Mouse (Mus musculus): ENCODE results near the gene 1700013G24Rik. TPM values are rescaled to one million over a fixed set of nuclear protein-coding genes. Genes with fewer than 3 reads are reported as not detected.

The 1700013G24Rik gene
- polyA plus RNA-seq, 1 experiment from 2014 or later = not detected

DNA sequence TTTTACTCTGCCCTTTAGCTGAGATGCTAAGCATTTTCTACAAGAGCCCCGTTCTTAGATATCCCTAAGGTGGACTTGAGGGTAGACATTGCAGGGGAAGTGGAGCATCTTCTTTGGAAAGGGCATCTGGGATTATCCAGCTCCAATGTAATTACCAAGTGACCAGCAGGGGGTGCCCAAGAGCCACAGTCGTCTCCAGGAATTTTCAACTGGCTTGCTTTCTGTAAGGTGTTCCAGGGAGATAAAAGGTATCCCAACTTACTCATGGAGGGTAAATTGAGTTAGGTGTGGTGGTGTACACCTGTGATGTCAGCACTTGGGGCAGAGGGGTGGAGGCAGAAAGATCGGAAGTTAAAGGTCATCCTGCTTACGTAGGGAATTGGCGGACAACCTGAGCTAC is 9.5 kb upstream of the 1700013G24Rik start:
- WGBS = 10% methylated on average over 5 of the region's 5 CpGs
- H3K36me3 ChIP-seq = no peaks in the 10 kb centered on the region
- no peaks in the 10 kb centered on the region for H3K9me3 ChIP-seq
- H3K27me3 ChIP-seq (replicated peaks) = no peaks in the 10 kb centered on the region
- H3K4me1 ChIP-seq = peaks cover 7% of the 10 kb centered on the region
- ATAC-seq (ENCODE audit: insufficient read depth, low FRiP score, low read depth) = no peak
- H3K9ac ChIP-seq = no peak overlapping the region
- no peak overlapping the region for H3K4me2 ChIP-seq
- no peak overlapping the region for H3K27ac ChIP-seq
- H3K4me3 ChIP-seq (replicated peaks) = no peak overlapping the region

DNA sequence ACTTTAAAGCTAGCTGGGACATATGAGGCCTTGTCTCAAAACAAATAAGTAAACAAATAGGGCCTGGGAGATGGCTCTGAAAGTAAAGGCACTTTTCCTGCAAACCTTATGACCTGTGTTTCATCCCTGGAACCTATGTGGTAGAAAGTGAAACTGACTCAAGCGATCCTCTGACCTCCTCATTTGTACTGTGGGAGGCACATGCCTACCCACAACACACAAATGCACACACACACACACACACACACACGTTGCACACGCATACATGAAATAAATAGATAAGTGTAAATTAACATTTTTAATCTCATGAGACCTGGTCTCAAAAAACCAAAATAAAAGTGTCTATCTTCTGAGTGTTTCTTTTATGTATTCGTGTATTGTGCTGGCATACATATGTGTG is 7.2 kb upstream of the 1700013G24Rik start:
- Histone ChIP-seq H3K4me3 (replicated peaks) (no peak overlapping the region), H3K4me1 (peaks cover 17% of the 10 kb centered on the region), H3K4me2 (no peak overlapping the region), H3K27ac (no peak overlapping the region), H3K36me3 (no peaks in the 10 kb centered on the region), H3K9me3 (no peaks in the 10 kb centered on the region), H3K9ac (no peak overlapping the region), H3K27me3 (replicated peaks) (no peaks in the 10 kb centered on the region)
- ATAC-seq (ENCODE audit: insufficient read depth, low FRiP score, low read depth) = no peak
- WGBS = 85% methylated on average over 4 of the region's 4 CpGs

DNA sequence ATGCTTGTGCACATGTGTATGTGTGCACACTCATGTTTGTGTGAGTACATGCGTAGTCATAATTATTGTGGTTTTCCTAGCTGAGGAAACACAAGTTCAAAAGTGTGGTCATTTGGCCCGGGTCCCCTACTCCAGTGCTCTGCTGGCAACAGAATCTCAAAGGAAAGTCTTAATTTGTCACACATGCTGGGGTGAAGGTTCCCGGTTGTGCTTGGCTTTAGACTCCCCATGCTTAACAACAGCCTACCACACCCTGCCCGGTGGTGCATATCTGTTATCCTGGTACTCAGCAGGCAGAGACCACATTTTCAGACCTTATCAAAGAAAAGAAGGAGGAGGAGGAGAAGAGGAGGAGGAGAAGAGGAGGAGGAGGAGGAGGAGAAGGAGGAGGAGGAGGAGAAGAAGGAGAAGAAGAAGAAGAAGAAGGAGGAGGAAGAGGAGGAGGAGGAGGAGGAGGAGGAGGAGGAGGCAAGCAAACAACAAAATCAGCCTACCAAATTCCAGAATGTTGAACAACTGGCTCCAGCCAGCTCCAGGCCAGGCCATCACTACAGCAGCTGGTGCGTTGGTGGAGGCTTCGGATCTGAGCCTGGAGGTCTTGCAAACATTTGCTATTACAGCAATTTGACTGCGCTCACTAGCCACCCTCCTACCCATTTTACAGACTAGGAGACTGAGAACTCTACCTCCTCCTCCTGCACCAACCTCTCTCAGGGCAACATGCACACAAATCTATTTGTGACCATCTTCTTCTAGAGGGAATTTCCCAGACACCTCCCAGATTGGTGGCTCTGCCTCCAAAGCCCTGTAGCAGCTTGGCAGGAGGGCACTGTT is 5.5 kb upstream of the 1700013G24Rik start:
- 49% methylated on average over 7 of the region's 7 CpGs for WGBS
- peak overlapping the region; percentile 27; the same call in 1 of the 2 replicates for H3K27ac ChIP-seq
- no peak overlapping the region for H3K4me3 ChIP-seq (replicated peaks)
- no peak overlapping the region for H3K9ac ChIP-seq
- H3K36me3 ChIP-seq = no peaks in the 10 kb centered on the region
- ATAC-seq (ENCODE audit: insufficient read depth, low FRiP score, low read depth) = no peak
- H3K27me3 ChIP-seq (replicated peaks) = no peaks in the 10 kb centered on the region
- no peak overlapping the region for H3K4me2 ChIP-seq
- H3K4me1 ChIP-seq = peaks cover 17% of the 10 kb centered on the region
- H3K9me3 ChIP-seq = no peaks in the 10 kb centered on the region

DNA sequence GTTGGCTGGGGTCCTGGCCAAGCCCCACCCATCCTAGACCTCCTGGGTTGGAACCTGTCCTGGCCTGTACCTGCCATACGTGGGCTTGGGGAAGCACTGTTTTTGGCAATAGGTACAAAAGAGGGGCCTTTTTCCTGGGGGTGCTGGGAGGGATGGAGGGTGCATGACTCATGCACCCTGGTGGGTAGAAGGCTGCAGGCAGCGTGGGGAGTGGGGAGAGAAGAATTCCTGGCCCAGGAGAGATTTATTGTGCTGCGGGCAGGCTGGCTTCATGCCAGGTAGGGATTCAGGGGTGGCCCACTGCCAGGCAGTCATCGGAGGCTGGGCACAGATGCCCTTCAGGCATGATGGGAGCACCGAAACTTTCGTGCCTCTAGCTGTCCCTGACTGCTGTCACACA is 4.9 kb upstream of the 1700013G24Rik start:
- H3K4me1 ChIP-seq = peaks cover 17% of the 10 kb centered on the region
- no peak overlapping the region for H3K9ac ChIP-seq
- no peaks in the 10 kb centered on the region for H3K27me3 ChIP-seq (replicated peaks)
- no peak; the same call in 1 of the 2 replicates for ATAC-seq (ENCODE audit: insufficient read depth, low FRiP score, low read depth)
- WGBS = 37% methylated on average over 6 of the region's 6 CpGs
- peak overlapping the region; percentile 55 for H3K27ac ChIP-seq
- H3K4me2 ChIP-seq = no peak overlapping the region
- no peak overlapping the region for H3K4me3 ChIP-seq (replicated peaks)
- no peaks in the 10 kb centered on the region for H3K36me3 ChIP-seq
- H3K9me3 ChIP-seq = no peaks in the 10 kb centered on the region

DNA sequence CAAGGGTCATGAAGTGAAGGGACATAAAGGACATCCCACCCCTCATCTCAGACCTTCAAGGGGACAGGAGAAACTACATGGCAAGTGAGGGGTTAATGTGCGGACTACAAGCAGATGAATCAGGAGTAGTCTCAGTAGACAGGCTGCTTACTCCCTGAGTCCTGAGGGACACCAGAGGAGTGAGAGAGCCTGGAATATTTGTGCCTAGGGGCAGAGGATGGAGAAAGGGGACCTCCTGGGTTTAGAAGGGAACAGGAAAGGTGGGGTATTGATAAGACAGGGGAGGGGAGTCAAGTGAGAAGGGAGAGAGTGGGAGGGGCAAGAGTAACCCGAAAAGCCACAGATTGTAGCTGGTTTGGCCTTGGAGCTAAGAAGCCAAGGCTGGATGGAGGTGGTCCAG is 4.4 kb upstream of the 1700013G24Rik start:
- Histone ChIP-seq H3K4me1 (peaks cover 17% of the 10 kb centered on the region), H3K4me2 (no peak overlapping the region), H3K27me3 (replicated peaks) (no peaks in the 10 kb centered on the region), H3K27ac (peak overlapping the region; percentile 55), H3K36me3 (no peaks in the 10 kb centered on the region), H3K4me3 (replicated peaks) (no peak overlapping the region), H3K9me3 (no peaks in the 10 kb centered on the region), H3K9ac (no peak overlapping the region)
- 20% methylated on average over 2 of the region's 2 CpGs for WGBS
- 0 out of 2 replicates have a peak, but pooled peaks have one; percentile 13 for ATAC-seq (ENCODE audit: insufficient read depth, low FRiP score, low read depth)

DNA sequence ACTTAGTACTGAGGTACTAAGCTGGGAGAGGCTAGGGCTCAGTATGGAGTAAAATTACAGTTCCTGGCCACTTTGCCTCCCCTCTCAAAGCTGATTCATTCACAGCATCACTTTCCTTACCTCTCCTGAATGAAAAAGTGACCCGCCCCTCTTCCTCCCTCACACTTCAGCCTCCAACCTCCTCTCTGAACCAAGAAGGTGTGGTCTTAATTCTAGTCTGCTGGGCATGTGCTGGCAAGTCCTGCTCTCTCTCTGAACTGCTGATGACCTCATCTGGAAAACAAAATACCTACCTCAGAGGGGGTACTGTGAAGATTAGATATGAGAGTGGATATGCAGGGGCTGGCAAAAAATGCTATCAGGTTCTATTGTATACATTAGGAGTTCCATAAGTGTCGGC is 4.0 kb upstream of the 1700013G24Rik start:
- no peak overlapping the region for H3K9ac ChIP-seq
- 42% methylated on average over 2 of the region's 2 CpGs for WGBS
- H3K36me3 ChIP-seq = no peaks in the 10 kb centered on the region
- no peak overlapping the region for H3K4me3 ChIP-seq (replicated peaks)
- H3K4me2 ChIP-seq = no peak overlapping the region
- H3K4me1 ChIP-seq = peaks cover 17% of the 10 kb centered on the region
- H3K9me3 ChIP-seq = no peaks in the 10 kb centered on the region
- no peaks in the 10 kb centered on the region for H3K27me3 ChIP-seq (replicated peaks)
- peak; percentile 67 for ATAC-seq (ENCODE audit: insufficient read depth, low FRiP score, low read depth)
- peak overlapping the region; percentile 55 for H3K27ac ChIP-seq

DNA sequence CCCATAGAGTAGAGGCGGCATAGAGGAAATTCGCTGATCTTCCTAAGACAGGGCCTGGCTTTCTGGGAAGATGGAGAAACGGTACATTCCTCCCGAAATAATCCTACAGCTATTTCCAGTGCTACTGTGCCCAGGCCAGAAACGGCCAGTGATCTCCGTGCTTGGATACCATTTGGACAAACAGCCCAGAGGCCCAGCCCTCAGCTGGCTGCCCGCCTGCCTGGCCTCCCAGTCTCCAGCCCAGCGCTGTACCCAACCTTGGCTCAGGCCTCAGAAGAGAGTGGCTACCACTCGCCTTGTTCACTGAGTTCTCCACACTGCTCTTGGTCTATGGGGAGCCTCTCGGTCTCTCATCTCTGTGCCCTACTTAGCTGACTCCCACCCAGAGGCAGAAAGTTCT is 3.4 kb upstream of the 1700013G24Rik start:
- no peak for ATAC-seq (ENCODE audit: insufficient read depth, low FRiP score, low read depth)
- peak overlapping the region; percentile 51 for H3K27ac ChIP-seq
- H3K36me3 ChIP-seq = no peaks in the 10 kb centered on the region
- H3K4me1 ChIP-seq = peaks cover 17% of the 10 kb centered on the region
- H3K4me3 ChIP-seq (replicated peaks) = no peak overlapping the region
- no peaks in the 10 kb centered on the region for H3K27me3 ChIP-seq (replicated peaks)
- WGBS = 69% methylated on average over 10 of the region's 10 CpGs
- no peaks in the 10 kb centered on the region for H3K9me3 ChIP-seq
- H3K4me2 ChIP-seq = no peak overlapping the region
- no peak overlapping the region for H3K9ac ChIP-seq

DNA sequence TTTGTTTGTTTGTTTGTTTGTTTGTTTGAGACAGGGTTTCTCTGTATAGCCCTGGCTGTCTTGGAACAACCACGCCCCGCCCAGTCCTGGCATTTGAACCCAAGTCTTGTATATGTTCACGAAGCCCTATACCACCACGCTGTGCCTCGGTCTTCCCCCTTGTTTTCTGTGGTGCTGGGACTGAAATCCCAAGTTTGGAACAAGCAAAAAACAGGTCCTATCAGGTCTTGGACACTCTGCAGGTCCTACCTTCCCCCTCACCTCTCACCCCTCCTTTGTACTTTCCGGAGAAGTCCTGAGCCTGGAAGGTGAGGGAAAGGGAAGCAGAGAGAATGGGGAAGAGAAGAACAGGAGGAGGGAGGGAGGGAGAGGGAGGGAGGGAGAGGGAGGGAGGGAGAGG is 894 bp upstream of the 1700013G24Rik start:
- Histone ChIP-seq H3K36me3 (no peaks in the 10 kb centered on the region), H3K9me3 (no peaks in the 10 kb centered on the region), H3K9ac (no peak overlapping the region), H3K4me1 (peaks cover 17% of the 10 kb centered on the region), H3K4me2 (no peak overlapping the region), H3K4me3 (replicated peaks) (no peak overlapping the region), H3K27ac (no peak overlapping the region), H3K27me3 (replicated peaks) (no peaks in the 10 kb centered on the region)
- ATAC-seq (ENCODE audit: insufficient read depth, low FRiP score, low read depth) = no peak
- 89% methylated on average over 6 of the region's 6 CpGs for WGBS

DNA sequence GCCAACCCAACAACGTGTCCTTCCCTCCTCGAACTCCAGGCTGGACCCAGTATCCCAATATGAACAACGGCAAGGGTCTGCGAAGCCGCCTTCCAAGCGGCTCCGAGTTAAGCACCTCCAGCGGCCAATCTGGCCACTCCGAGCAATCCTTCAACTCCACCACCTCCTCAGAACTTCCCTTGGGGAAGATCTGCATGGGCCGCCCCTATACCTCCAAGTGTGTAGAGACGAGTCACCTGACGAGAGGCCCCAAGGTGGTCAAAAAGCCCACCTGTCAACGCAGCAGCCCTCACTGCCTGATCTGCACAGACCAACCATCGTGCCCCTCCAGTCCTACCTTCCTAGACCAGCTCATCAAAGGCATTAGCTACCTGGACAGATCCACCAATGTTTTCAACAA is 1.5 kb downstream of the 1700013G24Rik start:
- no peaks in the 10 kb centered on the region for H3K27me3 ChIP-seq (replicated peaks)
- H3K27ac ChIP-seq = no peak overlapping the region
- H3K9me3 ChIP-seq = no peaks in the 10 kb centered on the region
- no peaks in the 10 kb centered on the region for H3K36me3 ChIP-seq
- no peak overlapping the region for H3K9ac ChIP-seq
- no peak overlapping the region for H3K4me3 ChIP-seq (replicated peaks)
- WGBS = 88% methylated on average over 14 of the region's 14 CpGs
- no peak overlapping the region for H3K4me2 ChIP-seq
- no peak for ATAC-seq (ENCODE audit: insufficient read depth, low FRiP score, low read depth)
- H3K4me1 ChIP-seq = 0 out of 2 replicates have a peak, but pooled peaks cover 4% of the 10 kb centered on the region

DNA sequence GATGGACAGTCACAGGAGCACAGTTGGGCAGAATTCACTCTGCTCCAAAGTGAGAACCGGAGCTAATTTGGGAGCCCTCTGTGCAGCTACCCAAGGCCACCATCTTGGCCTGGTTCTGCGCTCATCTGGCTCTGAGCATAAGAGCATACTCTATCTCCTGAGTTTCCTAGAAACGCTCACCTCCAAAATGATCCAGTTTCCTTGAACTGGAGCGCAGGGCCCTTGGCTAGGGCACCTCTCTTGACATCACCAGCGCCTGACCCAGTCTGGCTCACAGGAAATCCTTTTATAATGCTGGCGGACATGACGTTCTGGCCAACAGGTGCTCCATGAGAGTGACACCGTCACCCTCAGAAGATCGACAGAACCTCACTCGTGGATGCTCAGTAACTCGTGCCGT is 3.5 kb downstream of the 1700013G24Rik start:
- no peak overlapping the region for H3K27ac ChIP-seq
- no peak for ATAC-seq (ENCODE audit: insufficient read depth, low FRiP score, low read depth)
- no peak overlapping the region for H3K9ac ChIP-seq
- no peak overlapping the region for H3K4me2 ChIP-seq
- no peak overlapping the region for H3K4me3 ChIP-seq (replicated peaks)
- H3K27me3 ChIP-seq (replicated peaks) = no peaks in the 10 kb centered on the region
- H3K4me1 ChIP-seq = no peaks in the 10 kb centered on the region
- H3K36me3 ChIP-seq = no peaks in the 10 kb centered on the region
- WGBS = 86% methylated on average over 12 of the region's 12 CpGs
- H3K9me3 ChIP-seq = no peaks in the 10 kb centered on the region

DNA sequence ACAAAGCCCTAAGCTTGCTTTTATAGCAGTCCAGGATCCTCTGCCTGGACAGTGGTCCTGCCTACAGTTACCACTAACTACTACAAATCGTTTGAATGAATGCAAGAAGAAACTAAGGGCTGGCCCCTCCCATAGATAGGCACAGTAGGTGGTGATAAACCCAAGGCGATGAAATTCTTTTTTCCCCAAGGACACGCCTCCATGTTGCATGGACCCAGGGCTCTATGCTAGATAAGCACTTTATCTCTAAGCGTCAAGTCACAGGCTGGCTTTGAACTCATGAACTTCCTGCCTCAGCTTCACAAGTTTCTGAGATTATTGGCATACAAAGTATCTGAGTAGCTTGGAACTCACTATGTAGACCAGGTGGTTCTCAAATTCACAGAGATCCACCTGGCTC is 4.2 kb downstream of the 1700013G24Rik start:
- Histone ChIP-seq H3K4me3 (replicated peaks) (no peak overlapping the region), H3K4me2 (no peak overlapping the region), H3K9ac (no peak overlapping the region), H3K9me3 (no peaks in the 10 kb centered on the region), H3K27ac (no peak overlapping the region), H3K27me3 (replicated peaks) (no peaks in the 10 kb centered on the region), H3K4me1 (no peaks in the 10 kb centered on the region; the same call in 1 of the 2 replicates), H3K36me3 (no peaks in the 10 kb centered on the region)
- ATAC-seq (ENCODE audit: insufficient read depth, low FRiP score, low read depth) = no peak
- WGBS = 56% methylated on average over 4 of the region's 4 CpGs

DNA sequence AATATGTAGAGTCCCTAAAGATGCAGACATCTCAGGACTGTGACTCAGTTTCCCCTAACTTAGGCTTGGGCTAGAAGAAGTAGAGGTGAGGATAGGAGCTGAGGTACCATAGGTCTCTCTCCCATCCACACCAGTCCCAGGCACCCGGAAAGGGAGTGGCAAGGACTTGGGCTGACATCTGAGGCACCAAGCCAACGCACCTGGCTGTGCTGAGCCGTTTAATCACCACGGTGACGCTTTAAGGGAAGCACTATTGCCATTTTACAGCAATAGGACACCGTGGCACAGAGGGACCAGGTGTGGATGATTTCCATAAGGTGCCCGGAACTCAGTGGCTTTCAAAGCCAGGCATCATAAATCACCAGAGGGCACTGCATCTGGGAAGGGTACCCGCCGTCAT is 5.2 kb downstream of the 1700013G24Rik start:
- Histone ChIP-seq H3K27me3 (replicated peaks) (no peaks in the 10 kb centered on the region), H3K36me3 (no peaks in the 10 kb centered on the region), H3K4me2 (no peak overlapping the region), H3K4me3 (replicated peaks) (no peak overlapping the region), H3K9me3 (no peaks in the 10 kb centered on the region), H3K27ac (no peak overlapping the region), H3K4me1 (peaks cover 8% of the 10 kb centered on the region; the same call in 1 of the 2 replicates), H3K9ac (no peak overlapping the region)
- WGBS = 70% methylated on average over 9 of the region's 9 CpGs
- ATAC-seq (ENCODE audit: insufficient read depth, low FRiP score, low read depth) = no peak

All from stomach, embryonic 15.5 days (tissue).